Mouse (Mus musculus) CH12.LX (cell line): ENCODE measurements around the gene Sptbn1. TPM values are rescaled to one million over a fixed set of nuclear protein-coding genes. Genes with fewer than 3 reads are reported as not detected.

Source experiments
- DNase-seq: peaks from one replicate; pipeline ENCODE4 v3.0.0-alpha.2; 2013; ENCODE audit errors: extremely low read depth
- H3K27ac ChIP-seq: 2 replicates; pipeline ENCODE4 v1.5.1; 2012; ENCODE audit warnings: low read depth, mild to moderate bottlenecking, control low read depth, moderate library complexity; ENCODE audit not compliant: insufficient read depth
- H3K27me3 ChIP-seq: replicated peaks from 2 replicates; pipeline ENCODE3; 2012; ENCODE audit warnings: inconsistent platforms
- H3K36me3 ChIP-seq, 2 experiments: replicated peaks in 1 of 2; 2 replicates each; pipeline versions ENCODE3 to v1.6.1; 2012; ENCODE audit warnings: inconsistent platforms in 1 of 2, low read length in 1 of 2, mild to moderate bottlenecking in 1 of 2, mixed read lengths in 1 of 2, moderate library complexity in 1 of 2; ENCODE audit not compliant: control insufficient read depth in 1 of 2, insufficient read depth in 1 of 2
- H3K4me1 ChIP-seq, 2 experiments: 2 replicates each; pipeline ENCODE4 v1.6.1; 2012; ENCODE audit warnings: inconsistent platforms in 1 of 2, moderate library complexity in 1 of 2; ENCODE audit not compliant: insufficient read depth in 2 of 2, control insufficient read depth in 1 of 2
- H3K4me2 ChIP-seq: 2 replicates; pipeline ENCODE4 v1.6.1; 2012; ENCODE audit warnings: low read depth, mild to moderate bottlenecking, control low read depth; ENCODE audit not compliant: poor library complexity, insufficient read depth, severe bottlenecking
- H3K4me3 ChIP-seq, 3 experiments: fragments of 150-350 bp in 1 of 3; sonication (generic) in 1 of 3; replicated peaks in 1 of 3; 2 replicates each; pipeline versions ENCODE3 to v1.5.1; 2011 to 2012; ENCODE audit warnings: low read depth in 2 of 3, low read length in 2 of 3, mild to moderate bottlenecking in 2 of 3, moderate library complexity in 2 of 3, control low read depth in 1 of 3, improper control_type of control experiment in 1 of 3, inconsistent platforms in 1 of 3, mixed read lengths in 1 of 3; ENCODE audit not compliant: poor library complexity in 1 of 3
- H3K79me2 ChIP-seq: replicated peaks from 2 replicates; pipeline ENCODE4 v1.6.1; 2012; ENCODE audit warnings: mild to moderate bottlenecking, moderate library complexity; ENCODE audit not compliant: control insufficient read depth, poor library complexity, insufficient read depth, severe bottlenecking; ENCODE audit errors: extremely low read depth
- H3K9ac ChIP-seq: 2 replicates; pipeline ENCODE4 v1.6.1; 2012; ENCODE audit warnings: low read depth, mild to moderate bottlenecking, control low read depth, moderate library complexity; ENCODE audit not compliant: insufficient read depth
- H3K9me3 ChIP-seq: replicated peaks from 2 replicates; pipeline ENCODE3; 2012; ENCODE audit warnings: low read length, inconsistent platforms, mixed read lengths
- CTCF ChIP-seq, 2 experiments: IDR thresholded peaks in 1 of 2; conservative IDR thresholded peaks in 1 of 2; 2 replicates each; pipeline ENCODE4 v1.5.1; 2011 to 2012; ENCODE audit warnings: low read depth in 2 of 2, low read length in 2 of 2, improper control_type of control experiment in 1 of 2, inconsistent platforms in 1 of 2, mild to moderate bottlenecking in 1 of 2, moderate library complexity in 1 of 2
- EP300 ChIP-seq: IDR thresholded peaks from 2 replicates; pipeline ENCODE4 v1.6.1; 2011; ENCODE audit warnings: low read length, improper control_type of control experiment
- GABPA ChIP-seq: IDR thresholded peaks from 2 replicates; pipeline ENCODE4 v1.6.1; 2012; ENCODE audit warnings: low read depth, low read length, improper control_type of control experiment, inconsistent platforms; ENCODE audit not compliant: insufficient replicate concordance
- IRF4 ChIP-seq: IDR thresholded peaks from 2 replicates; pipeline ENCODE4 v1.6.1; 2014; ENCODE audit warnings: low read depth, mild to moderate bottlenecking, inconsistent platforms, low read length, improper control_type of control experiment
- JUND ChIP-seq: conservative IDR thresholded peaks from 2 replicates; pipeline ENCODE4 v1.6.1; 2011; ENCODE audit warnings: low read depth, low read length, improper control_type of control experiment
- KAT2A ChIP-seq: IDR thresholded peaks from 2 replicates; pipeline ENCODE4 v1.6.1; 2012; ENCODE audit warnings: low read length, improper control_type of control experiment, inconsistent platforms; ENCODE audit not compliant: insufficient replicate concordance
- NELFE ChIP-seq: IDR thresholded peaks from 2 replicates; pipeline ENCODE4 v1.6.1; 2011; ENCODE audit warnings: low read depth, low read length, improper control_type of control experiment
- POLR2A ChIP-seq: IDR thresholded peaks from 2 replicates; pipeline ENCODE4 v1.6.1; 2011; ENCODE audit warnings: low read depth, mild to moderate bottlenecking, improper control_type of control experiment, low read length
- RAD21 ChIP-seq: IDR thresholded peaks from 2 replicates; pipeline ENCODE4 v1.6.1; 2011; ENCODE audit warnings: low read depth, mild to moderate bottlenecking, low read length, improper control_type of control experiment, moderate library complexity
- SMC3 ChIP-seq: IDR thresholded peaks from 2 replicates; pipeline ENCODE4 v1.6.1; 2011; ENCODE audit warnings: low read depth, low read length, improper control_type of control experiment
- TBP ChIP-seq: conservative IDR thresholded peaks from 2 replicates; pipeline ENCODE4 v1.6.1; 2011; ENCODE audit warnings: low read depth, low read length, improper control_type of control experiment
- TCF12 ChIP-seq: IDR thresholded peaks from 2 replicates; pipeline ENCODE4 v1.6.1; 2014; ENCODE audit warnings: low read depth, mild to moderate bottlenecking, inconsistent platforms, low read length, improper control_type of control experiment
- UBTF ChIP-seq: IDR thresholded peaks from 2 replicates; pipeline ENCODE4 v1.6.1; 2012; ENCODE audit warnings: low read depth, mild to moderate bottlenecking, inconsistent platforms, low read length, improper control_type of control experiment, moderate library complexity
- USF2 ChIP-seq: conservative IDR thresholded peaks from 2 replicates; pipeline ENCODE4 v1.6.1; 2011; ENCODE audit warnings: low read depth, low read length, improper control_type of control experiment
- ZC3H11A ChIP-seq: IDR thresholded peaks from 2 replicates; pipeline ENCODE4 v1.6.1; 2012; ENCODE audit warnings: low read depth, mild to moderate bottlenecking, inconsistent platforms, low read length, improper control_type of control experiment
- ZMIZ1 ChIP-seq: IDR thresholded peaks from 2 replicates; pipeline ENCODE4 v1.6.1; 2012; ENCODE audit warnings: low read depth, mild to moderate bottlenecking, inconsistent platforms, low read length, improper control_type of control experiment
- ZNF384 ChIP-seq: IDR thresholded peaks from 2 replicates; pipeline ENCODE4 v1.6.1; 2012; ENCODE audit warnings: low read depth, low read length, improper control_type of control experiment, inconsistent platforms
- dilution Hi-C: fragments of 300-500 bp; cut with MboI; formaldehyde crosslinking; loops from 2 replicates; pipeline ENCODE4 v1.14.3; 2020; ENCODE audit warnings: low sequenced_read_pairs; ENCODE audit not compliant: extremely low pct_unique_long_range_greater_than_20kb, extremely low pct_ligation_motif_present
- in situ Hi-C: fragments of 300-500 bp; cut with MboI; formaldehyde crosslinking; loops from 3 replicates; pipeline ENCODE4 v1.14.3; 2019; ENCODE audit warnings: low sequenced_read_pairs, low pct_ligation_motif_present, low pct_unique_long_range_greater_than_20kb, mixed read lengths
- polyA plus RNA-seq: library from polyadenylated mRNA; unstranded; fragments of >175 nt; gene quantifications from 2 replicates; pipeline ENCODE4 v1.2.1, GENCODE M21; 2012; ENCODE audit warnings: low read depth; ENCODE audit not compliant: insufficient read length
- total RNA-seq, 2 experiments: library from RNA; depleted of rRNA; stranded (reverse); fragments of 300-350 nt in 1 of 2; fragments of >200 nt in 1 of 2; gene quantifications; 2 replicates each; pipeline ENCODE4 v1.2.3; 2012 to 2014

Sptbn1 gene
- total and polyA plus RNA-seq, 3 experiments, result 38.2 to 54.7 (median 43.7) TPM

- H3K4me3 ChIP-seq, result no peak overlapping the region
- peaks cover 62 to 86% of the 10 kb centered on the region in 2 experiments for H3K36me3 ChIP-seq
- H3K4me2 ChIP-seq, result no peak overlapping the region
- no peaks in the 10 kb centered on the region for H3K27me3 ChIP-seq
- H3K9ac ChIP-seq, result no peak overlapping the region
- no peaks in the 10 kb centered on the region for H3K9me3 ChIP-seq
- H3K4me1 ChIP-seq, result peaks cover 0 to 13% of the 10 kb centered on the region in 2 experiments; a peak in 2 of 4 replicates
- TF ChIP-seq SMC3 (peak; percentile 73), CTCF (conservative IDR thresholded peaks at IDR 0.05 in 1 of 2, IDR thresholded peaks at IDR 0.05 in 1 of 2; ENCODE audit: low read depth in 2 of 2, low read length in 2 of 2) (peak in 1 of 2 experiments; percentile 60; a peak in 2 of 4 replicates), RAD21 (peak; percentile 45), NELFE (no peak)
- TF ChIP-seq, all 38 proteins: peak for 3
- dilution Hi-C loops, result no loop called here
- in situ Hi-C loops, result no loop called here
- no peak overlapping the region for H3K27ac ChIP-seq
- no peaks in the 10 kb centered on the region for H3K79me2 ChIP-seq
- DNase-seq, result peak; percentile 38
Measured at GRCm38 (mm10) chr11:30147882-30148281, 120.1 kb downstream of the Sptbn1 start.

- DNase-seq, result no peak
- dilution Hi-C loops (no loop called here), in situ Hi-C loops (no loop called here)
- Histone ChIP-seq H3K4me2 (no peak overlapping the region), H3K79me2 (no peaks in the 10 kb centered on the region), H3K27ac (no peak overlapping the region), H3K27me3 (no peaks in the 10 kb centered on the region), H3K9me3 (no peaks in the 10 kb centered on the region), H3K4me1 (peaks cover 0 to 3% of the 10 kb centered on the region in 2 experiments; a peak in 2 of 4 replicates), H3K9ac (no peak overlapping the region), H3K36me3 (peaks cover 78 to 95% of the 10 kb centered on the region in 2 experiments), H3K4me3 (no peak overlapping the region)
- TF ChIP-seq SMC3 (no peak), ZMIZ1 (no peak), CTCF (conservative IDR thresholded peaks at IDR 0.05 in 1 of 2, IDR thresholded peaks at IDR 0.05 in 1 of 2; ENCODE audit: low read depth in 2 of 2, low read length in 2 of 2) (no peak), IRF4 (no peak), UBTF (no peak), ZC3H11A (no peak), EP300 (no peak), ZNF384 (no peak), TBP (no peak), KAT2A (no peak), JUND (no peak), USF2 (no peak), TCF12 (no peak), POLR2A (no peak), GABPA (no peak)
Measured at GRCm38 (mm10) chr11:30143090-30143489, 124.9 kb downstream of the Sptbn1 start.
